Mouse (Mus musculus): ENCODE measurements around the gene Zkscan14. TPM values are rescaled to one million over a fixed set of nuclear protein-coding genes. Genes with fewer than 3 reads are reported as not detected.

The Zkscan14 gene
- polyA plus RNA-seq, 1 experiment from 2014 or later: 8.5 TPM

- Histone ChIP-seq H3K4me1 (replicated peaks; ENCODE audit: control insufficient read depth, insufficient read depth, low read length) (peaks cover 18% of the 10 kb centered on the region), H3K36me3 (ENCODE audit: control insufficient read depth, insufficient read depth, low read length) (peaks cover 39% of the 10 kb centered on the region), H3K9ac (ENCODE audit: low read length) (peak within 1 kb of the TSS; percentile 96), H3K9me3 (ENCODE audit: control insufficient read depth, low read length) (no peaks in the 10 kb centered on the region), H3K27me3 (replicated peaks; ENCODE audit: control insufficient read depth, insufficient read depth, low read length) (no peaks in the 10 kb centered on the region), H3K4me3 (ENCODE audit: low read depth, low read length) (peak within 1 kb of the TSS; percentile 76), H3K27ac (ENCODE audit: low read depth) (peak within 1 kb of the TSS; percentile 88), H3K4me2 (ENCODE audit: low read length) (peak within 1 kb of the TSS; percentile 92)
- ATAC-seq (replicated peaks; ENCODE audit: low FRiP score, low TSS enrichment, low read depth): no peak
- WGBS: 89% methylated on average over 2 of the region's 2 CpGs
- no peak for DNase-seq (ENCODE audit: low spot score)
Measured at GRCm38 (mm10) chr5:145191962-145192361, 9.7 kb downstream of the Zkscan14 start, which contains the start of gene Atp5j2. Gene Atp5j2, minus strand, starts transcription at chr5:145192062.

GRCm38 (mm10) chr5:145190875-145191798 lies 10.5 kb downstream of the Zkscan14 start:
- under 1% methylated on average over 41 of the region's 41 CpGs for WGBS

GRCm38 (mm10) chr5:145190373-145190772 lies 11.3 kb downstream of the Zkscan14 start:
- Histone ChIP-seq H3K9me3 (ENCODE audit: control insufficient read depth, low read length) (no peaks in the 10 kb centered on the region), H3K4me1 (replicated peaks; ENCODE audit: control insufficient read depth, insufficient read depth, low read length) (peaks cover 18% of the 10 kb centered on the region), H3K36me3 (ENCODE audit: control insufficient read depth, insufficient read depth, low read length) (peaks cover 40% of the 10 kb centered on the region), H3K4me2 (ENCODE audit: low read length) (peak overlapping the region; percentile 92), H3K9ac (ENCODE audit: low read length) (peak overlapping the region; percentile 96), H3K4me3 (ENCODE audit: low read depth, low read length) (peak overlapping the region; percentile 76), H3K27ac (ENCODE audit: low read depth) (peak overlapping the region; percentile 88; the same call in 1 of the 2 replicates), H3K27me3 (replicated peaks; ENCODE audit: control insufficient read depth, insufficient read depth, low read length) (no peaks in the 10 kb centered on the region)
- 48% methylated on average over 5 of the region's 5 CpGs for WGBS
- DNase-seq (ENCODE audit: low spot score): no peak
- ATAC-seq (replicated peaks; ENCODE audit: low FRiP score, low TSS enrichment, low read depth): no peak

More at GRCm38 (mm10) chr5:145190875-145191798, 10.5 kb downstream of the Zkscan14 start:
- Histone ChIP-seq H3K9ac (ENCODE audit: low read length) (peak overlapping the region; percentile 96), H3K4me3 (ENCODE audit: low read depth, low read length) (peak overlapping the region; percentile 76), H3K9me3 (ENCODE audit: control insufficient read depth, low read length) (no peaks in the 10 kb centered on the region), H3K4me1 (replicated peaks; ENCODE audit: control insufficient read depth, insufficient read depth, low read length) (peaks cover 18% of the 10 kb centered on the region), H3K36me3 (ENCODE audit: control insufficient read depth, insufficient read depth, low read length) (peaks cover 40% of the 10 kb centered on the region), H3K27me3 (replicated peaks; ENCODE audit: control insufficient read depth, insufficient read depth, low read length) (no peaks in the 10 kb centered on the region), H3K4me2 (ENCODE audit: low read length) (peak overlapping the region; percentile 92), H3K27ac (ENCODE audit: low read depth) (peak overlapping the region; percentile 88)
- DNase-seq (ENCODE audit: low spot score) (peak; percentile 93), ATAC-seq (replicated peaks; ENCODE audit: low FRiP score, low TSS enrichment, low read depth) (peak; percentile 85)

DNA sequence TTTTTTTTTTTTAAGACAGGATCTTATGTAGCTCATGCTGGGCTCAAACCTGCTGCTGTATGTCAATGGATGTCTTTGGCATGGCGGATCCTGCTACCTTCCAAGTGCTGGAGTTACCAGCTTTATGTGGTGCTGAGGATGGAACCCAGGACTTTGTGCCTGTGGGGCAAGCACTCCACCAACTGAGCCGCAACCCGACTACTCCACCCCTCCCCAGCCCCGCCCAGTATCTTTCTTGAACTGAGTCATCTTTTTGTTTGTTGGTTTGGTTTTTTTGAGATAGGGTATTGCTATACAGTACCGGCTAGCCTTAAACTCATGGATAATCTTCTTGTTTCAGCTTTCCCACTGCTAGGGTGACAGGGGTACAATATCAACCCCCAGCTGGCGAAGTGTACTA lies 12.3 kb downstream of the Zkscan14 start:
- DNase-seq (ENCODE audit: low spot score) (no peak), ATAC-seq (replicated peaks; ENCODE audit: low FRiP score, low TSS enrichment, low read depth) (no peak)
- Histone ChIP-seq H3K27me3 (replicated peaks; ENCODE audit: control insufficient read depth, insufficient read depth, low read length) (no peaks in the 10 kb centered on the region), H3K4me1 (replicated peaks; ENCODE audit: control insufficient read depth, insufficient read depth, low read length) (peaks cover 18% of the 10 kb centered on the region), H3K27ac (ENCODE audit: low read depth) (no peak overlapping the region), H3K9me3 (ENCODE audit: control insufficient read depth, low read length) (no peaks in the 10 kb centered on the region), H3K4me2 (ENCODE audit: low read length) (no peak overlapping the region), H3K9ac (ENCODE audit: low read length) (no peak overlapping the region), H3K36me3 (ENCODE audit: control insufficient read depth, insufficient read depth, low read length) (peaks cover 40% of the 10 kb centered on the region), H3K4me3 (ENCODE audit: low read depth, low read length) (0 out of 2 replicates have a peak overlapping the region, but pooled peaks have one; percentile 76)
- 95% methylated on average over 6 of the region's 6 CpGs for WGBS

GRCm38 (mm10) chr5:145185244-145185643 lies 16.4 kb downstream of the Zkscan14 start:
- 91% methylated on average over 2 of the region's 2 CpGs for WGBS
- peaks cover 79% of the 10 kb centered on the region for H3K36me3 ChIP-seq (ENCODE audit: control insufficient read depth, insufficient read depth, low read length)
- no peak overlapping the region for H3K4me2 ChIP-seq (ENCODE audit: low read length)
- H3K27me3 ChIP-seq (replicated peaks; ENCODE audit: control insufficient read depth, insufficient read depth, low read length): no peaks in the 10 kb centered on the region
- no peak overlapping the region for H3K9ac ChIP-seq (ENCODE audit: low read length)
- peaks cover 8% of the 10 kb centered on the region for H3K4me1 ChIP-seq (replicated peaks; ENCODE audit: control insufficient read depth, insufficient read depth, low read length)
- H3K27ac ChIP-seq (ENCODE audit: low read depth): no peak overlapping the region
- DNase-seq (ENCODE audit: low spot score) (no peak), ATAC-seq (replicated peaks; ENCODE audit: low FRiP score, low TSS enrichment, low read depth) (no peak)
- H3K4me3 ChIP-seq (ENCODE audit: low read depth, low read length): no peak overlapping the region
- H3K9me3 ChIP-seq (ENCODE audit: control insufficient read depth, low read length): no peaks in the 10 kb centered on the region

DNA sequence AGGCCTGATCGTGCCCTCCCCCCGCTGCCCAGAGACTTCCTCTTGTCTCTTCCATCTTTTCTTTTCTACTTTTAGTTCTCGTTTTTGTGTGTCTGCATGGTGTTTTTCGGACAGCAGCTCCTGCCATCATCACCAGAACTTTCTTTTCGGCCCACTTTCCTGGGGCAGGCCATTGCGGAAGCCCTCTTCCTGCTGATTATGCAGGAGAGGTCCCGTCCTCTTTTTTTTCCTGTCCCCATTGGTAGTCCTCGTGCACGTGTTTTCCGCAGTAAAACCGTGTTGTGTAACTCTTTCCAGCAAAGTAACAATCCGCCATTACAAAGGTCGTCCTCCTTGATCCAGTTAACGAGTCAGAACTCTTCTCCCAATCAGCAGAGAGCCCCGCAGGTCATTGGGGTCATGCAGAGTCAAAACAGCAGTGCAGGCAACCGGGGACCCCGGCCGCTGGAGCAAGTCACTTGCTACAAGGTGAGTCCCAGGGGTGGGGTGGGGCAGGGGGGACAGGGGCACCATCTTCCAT lies 23.1 kb downstream of the Zkscan14 start:
- Histone ChIP-seq H3K4me3 (ENCODE audit: low read depth, low read length) (no peak overlapping the region), H3K9me3 (ENCODE audit: control insufficient read depth, low read length) (no peaks in the 10 kb centered on the region), H3K27ac (ENCODE audit: low read depth) (no peak overlapping the region), H3K36me3 (ENCODE audit: control insufficient read depth, insufficient read depth, low read length) (peaks cover 98% of the 10 kb centered on the region), H3K27me3 (replicated peaks; ENCODE audit: control insufficient read depth, insufficient read depth, low read length) (no peaks in the 10 kb centered on the region), H3K4me1 (replicated peaks; ENCODE audit: control insufficient read depth, insufficient read depth, low read length) (no peaks in the 10 kb centered on the region), H3K9ac (ENCODE audit: low read length) (no peak overlapping the region), H3K4me2 (ENCODE audit: low read length) (no peak overlapping the region)
- ATAC-seq (replicated peaks; ENCODE audit: low FRiP score, low TSS enrichment, low read depth): no peak
- WGBS: 86% methylated on average over 18 of the region's 18 CpGs
- DNase-seq (ENCODE audit: low spot score): no peak

GRCm38 (mm10) chr5:145167306-145167661 lies 34.4 kb downstream of the Zkscan14 start:
- ATAC-seq (replicated peaks; ENCODE audit: low FRiP score, low TSS enrichment, low read depth) (peak; percentile 65), DNase-seq (ENCODE audit: low spot score) (no peak)
- Histone ChIP-seq H3K27ac (ENCODE audit: low read depth) (peak overlapping the region; percentile 88), H3K27me3 (replicated peaks; ENCODE audit: control insufficient read depth, insufficient read depth, low read length) (no peaks in the 10 kb centered on the region), H3K4me1 (replicated peaks; ENCODE audit: control insufficient read depth, insufficient read depth, low read length) (peaks cover 16% of the 10 kb centered on the region), H3K36me3 (ENCODE audit: control insufficient read depth, insufficient read depth, low read length) (peaks cover 42% of the 10 kb centered on the region), H3K4me2 (ENCODE audit: low read length) (peak overlapping the region; percentile 95), H3K9ac (ENCODE audit: low read length) (peak overlapping the region; percentile 98), H3K9me3 (ENCODE audit: control insufficient read depth, low read length) (no peaks in the 10 kb centered on the region), H3K4me3 (ENCODE audit: low read depth, low read length) (peak overlapping the region; percentile 92)
- WGBS: 0% methylated on average over 27 of the region's 28 CpGs

GRCm38 (mm10) chr5:145166536-145167305 lies 34.9 kb downstream of the Zkscan14 start, which contains the start of the genes Ptcd1 and Cpsf4:
Gene Ptcd1, minus strand, starts transcription at chr5:145167108.
Gene Cpsf4, plus strand, starts transcription at chr5:145167213.
- no peaks in the 10 kb centered on the region for H3K27me3 ChIP-seq (replicated peaks; ENCODE audit: control insufficient read depth, insufficient read depth, low read length)
- 1% methylated on average over 51 of the region's 51 CpGs for WGBS
- H3K4me1 ChIP-seq (replicated peaks; ENCODE audit: control insufficient read depth, insufficient read depth, low read length): peaks cover 16% of the 10 kb centered on the region
- H3K4me2 ChIP-seq (ENCODE audit: low read length): peak within 1 kb of the TSS; percentile 95
- peaks cover 39% of the 10 kb centered on the region for H3K36me3 ChIP-seq (ENCODE audit: control insufficient read depth, insufficient read depth, low read length)
- peak within 1 kb of the TSS; percentile 98 for H3K9ac ChIP-seq (ENCODE audit: low read length)
- peak; percentile 98 for DNase-seq (ENCODE audit: low spot score)
- peak within 1 kb of the TSS; percentile 92 for H3K4me3 ChIP-seq (ENCODE audit: low read depth, low read length)
- peak; percentile 97 for ATAC-seq (replicated peaks; ENCODE audit: low FRiP score, low TSS enrichment, low read depth)
- H3K27ac ChIP-seq (ENCODE audit: low read depth): peak within 1 kb of the TSS; percentile 88
- no peaks in the 10 kb centered on the region for H3K9me3 ChIP-seq (ENCODE audit: control insufficient read depth, low read length)

Data from intestine, embryonic 14.5 days (tissue).